Mouse (Mus musculus) heart, embryonic 14.5 days (tissue): ENCODE measurements around the gene D10Jhu81e. TPM values are rescaled to one million over a fixed set of nuclear protein-coding genes. Genes with fewer than 3 reads are reported as not detected.

Experiments
- ATAC-seq: fragments of 200-750 bp; cut with Nextera tagmentation; 2 replicates; pipeline ENCODE4 v1.8.0; 2017; ENCODE audit warnings: low read depth, moderate TSS enrichment; ENCODE audit not compliant: insufficient number of reproducible peaks, insufficient read depth, low FRiP score
- H3K27ac ChIP-seq, 2 experiments: fragments of 200-500 bp in 1 of 2; fragments of 300-500 bp in 1 of 2; sonication (generic) in 1 of 2; replicated peaks in 1 of 2; 2 replicates each; pipeline ENCODE4 v1.5.1; 2012 to 2014; ENCODE audit warnings: low read depth in 2 of 2, low read length in 2 of 2, control low read depth in 1 of 2, mild to moderate bottlenecking in 1 of 2, mixed read lengths in 1 of 2; ENCODE audit not compliant: control insufficient read depth in 1 of 2, insufficient read depth in 1 of 2
- H3K27me3 ChIP-seq: fragments of 300-500 bp; sonication (generic); 2 replicates; pipeline ENCODE4 v1.6.1; 2014; ENCODE audit warnings: mild to moderate bottlenecking, low read length, control low read depth; ENCODE audit not compliant: control insufficient read depth, insufficient read depth
- H3K36me3 ChIP-seq: fragments of 300-500 bp; sonication (generic); 2 replicates; pipeline ENCODE4 v1.6.1; 2014; ENCODE audit warnings: mild to moderate bottlenecking, control low read depth, low read length, mixed read lengths; ENCODE audit not compliant: control insufficient read depth, insufficient read depth
- H3K4me1 ChIP-seq, 2 experiments: fragments of 200-500 bp in 1 of 2; fragments of 300-500 bp in 1 of 2; sonication (generic) in 1 of 2; 2 replicates each; pipeline ENCODE4 v1.6.1; 2012 to 2014; ENCODE audit warnings: low read length in 2 of 2, control low read depth in 1 of 2, mixed read lengths in 1 of 2; ENCODE audit not compliant: control insufficient read depth in 2 of 2, insufficient read depth in 2 of 2
- H3K4me2 ChIP-seq: fragments of 300-500 bp; sonication (generic); 2 replicates; pipeline ENCODE4 v1.6.1; 2014; ENCODE audit warnings: mild to moderate bottlenecking, low read length
- H3K4me3 ChIP-seq, 2 experiments: fragments of 200-500 bp in 1 of 2; fragments of 300-500 bp in 1 of 2; sonication (generic) in 1 of 2; 2 replicates each; pipeline ENCODE4 v1.5.1; 2012 to 2014; ENCODE audit warnings: low read length in 2 of 2, mild to moderate bottlenecking in 2 of 2, control low read depth in 1 of 2, low read depth in 1 of 2, moderate library complexity in 1 of 2; ENCODE audit not compliant: control insufficient read depth in 1 of 2, insufficient read depth in 1 of 2
- H3K9ac ChIP-seq: fragments of 300-500 bp; sonication (generic); 2 replicates; pipeline ENCODE4 v1.6.1; 2014; ENCODE audit warnings: mild to moderate bottlenecking, low read length
- H3K9me3 ChIP-seq: fragments of 300-500 bp; sonication (generic); 2 replicates; pipeline ENCODE4 v1.6.1; 2016; ENCODE audit warnings: low read length, control low read depth; ENCODE audit not compliant: control insufficient read depth
- WGBS: fragments of 180-500 bp; shearing (Covaris S2); extraction: QIAGEN DNeasy Blood & Tissue Kit; methylation state at CpG from one replicate; pipeline ENCODE4 v1.1.7; 2014; 5-methylcytosine and 5-hydroxymethylcytosine counted together
- polyA plus RNA-seq: library from polyadenylated mRNA; unstranded; fragments of >200 nt; fragmentation: Nextera tagmentation; extraction: Ambion mirVana; gene quantifications from 2 replicates; pipeline ENCODE4 v1.2.1, GENCODE M21; 2014

The D10Jhu81e gene
- 24.2 and 36.2 TPM in 2 replicates for polyA plus RNA-seq

GRCm38 (mm10) chr10:78169281-78170042 lies at the start of gene D10Jhu81e:
Gene D10Jhu81e, minus strand, starts transcription at chr10:78169782.
- WGBS, result under 1% methylated on average over 50 of the region's 50 CpGs
- H3K4me3 ChIP-seq, result peak within 1 kb of the TSS; percentile 62 to 84
- no peaks in the 10 kb centered on the region for H3K9me3 ChIP-seq
- H3K4me2 ChIP-seq, result peak within 1 kb of the TSS; percentile 86
- no peaks in the 10 kb centered on the region for H3K27me3 ChIP-seq
- peak within 1 kb of the TSS; percentile 88 for H3K9ac ChIP-seq
- peaks cover 70% of the 10 kb centered on the region for H3K36me3 ChIP-seq
- ATAC-seq, result peak; percentile 97
- H3K27ac ChIP-seq, result peak within 1 kb of the TSS; percentile 31 to 78
- peaks cover 10% of the 10 kb centered on the region in 2 experiments for H3K4me1 ChIP-seq

GRCm38 (mm10) chr10:78218576-78218975 lies 49.0 kb upstream of the D10Jhu81e start:
- H3K4me2 ChIP-seq, result no peak overlapping the region
- WGBS, result 85% methylated on average over 6 of the region's 6 CpGs
- no peak for ATAC-seq
- H3K4me1 ChIP-seq, result peaks cover 0 to 5% of the 10 kb centered on the region in 2 experiments; a peak in 2 of 4 replicates
- H3K27ac ChIP-seq, result no peak overlapping the region
- H3K27me3 ChIP-seq, result no peaks in the 10 kb centered on the region
- no peak overlapping the region for H3K4me3 ChIP-seq
- H3K36me3 ChIP-seq, result peaks cover 80% of the 10 kb centered on the region
- H3K9me3 ChIP-seq, result no peaks in the 10 kb centered on the region
- H3K9ac ChIP-seq, result no peak overlapping the region

- WGBS, result 78% methylated on average over 6 of the region's 6 CpGs
- no peak overlapping the region for H3K27ac ChIP-seq
- no peaks in the 10 kb centered on the region for H3K4me1 ChIP-seq
- H3K4me2 ChIP-seq, result no peak overlapping the region
- H3K27me3 ChIP-seq, result no peaks in the 10 kb centered on the region
- no peaks in the 10 kb centered on the region for H3K9me3 ChIP-seq
- no peak overlapping the region for H3K4me3 ChIP-seq
- H3K9ac ChIP-seq, result no peak overlapping the region
- H3K36me3 ChIP-seq, result peaks cover 93% of the 10 kb centered on the region
- ATAC-seq, result no peak
These were observed 46.9 kb upstream of the D10Jhu81e start for GRCm38 (mm10) chr10:78216376-78217083.

GRCm38 (mm10) chr10:78214371-78214770 lies 44.8 kb upstream of the D10Jhu81e start:
- Histone ChIP-seq H3K4me1 (no peaks in the 10 kb centered on the region), H3K9me3 (no peaks in the 10 kb centered on the region), H3K27ac (no peak overlapping the region), H3K4me3 (no peak overlapping the region), H3K9ac (no peak overlapping the region), H3K36me3 (peaks cover 96% of the 10 kb centered on the region), H3K27me3 (no peaks in the 10 kb centered on the region), H3K4me2 (no peak overlapping the region)
- 92% methylated on average over 9 of the region's 9 CpGs for WGBS
- no peak for ATAC-seq

GRCm38 (mm10) chr10:78211311-78211710 lies 41.7 kb upstream of the D10Jhu81e start:
- 67% methylated on average over 6 of the region's 6 CpGs for WGBS
- H3K27me3 ChIP-seq, result no peaks in the 10 kb centered on the region
- H3K36me3 ChIP-seq, result peaks cover 99% of the 10 kb centered on the region
- H3K4me1 ChIP-seq, result no peaks in the 10 kb centered on the region
- H3K4me3 ChIP-seq, result no peak overlapping the region
- no peak overlapping the region for H3K9ac ChIP-seq
- no peak overlapping the region for H3K4me2 ChIP-seq
- no peak overlapping the region for H3K27ac ChIP-seq
- ATAC-seq, result no peak
- H3K9me3 ChIP-seq, result no peaks in the 10 kb centered on the region

GRCm38 (mm10) chr10:78201182-78201581 lies 31.6 kb upstream of the D10Jhu81e start:
- no peaks in the 10 kb centered on the region for H3K9me3 ChIP-seq
- peaks cover 97% of the 10 kb centered on the region for H3K36me3 ChIP-seq
- H3K27ac ChIP-seq, result no peak overlapping the region
- no peaks in the 10 kb centered on the region for H3K27me3 ChIP-seq
- H3K4me2 ChIP-seq, result no peak overlapping the region
- H3K9ac ChIP-seq, result no peak overlapping the region
- H3K4me1 ChIP-seq, result no peaks in the 10 kb centered on the region
- H3K4me3 ChIP-seq, result no peak overlapping the region
- no peak for ATAC-seq
- 59% methylated on average over 4 of the region's 4 CpGs for WGBS

- no peak overlapping the region for H3K4me3 ChIP-seq
- H3K9me3 ChIP-seq, result no peaks in the 10 kb centered on the region
- H3K9ac ChIP-seq, result no peak overlapping the region
- no peaks in the 10 kb centered on the region for H3K27me3 ChIP-seq
- ATAC-seq, result no peak
- 65% methylated on average over 5 of the region's 5 CpGs for WGBS
- no peak overlapping the region for H3K27ac ChIP-seq
- peaks cover 100% of the 10 kb centered on the region for H3K36me3 ChIP-seq
- H3K4me2 ChIP-seq, result no peak overlapping the region
- no peaks in the 10 kb centered on the region for H3K4me1 ChIP-seq
These were observed 23.4 kb upstream of the D10Jhu81e start for GRCm38 (mm10) chr10:78192933-78193332.
